Mouse (Mus musculus): ENCODE measurements around the gene Rbfox2. TPM values are rescaled to one million over a fixed set of nuclear protein-coding genes. Genes with fewer than 3 reads are reported as not detected.

The Rbfox2 gene
- polyA plus RNA-seq, 1 experiment from 2014 or later = 0.27 TPM

- Histone ChIP-seq H3K27ac (no peak overlapping the region), H3K36me3 (ENCODE audit: inconsistent target) (no peaks in the 10 kb centered on the region), H3K79me2 (ENCODE audit: inconsistent target) (no peaks in the 10 kb centered on the region), H3K4me3 (ENCODE audit: inconsistent target) (no peak overlapping the region)
- WGBS (ENCODE audit: missing documents) = 93% methylated on average over 3 of the region's 4 CpGs
These were observed 182.3 kb downstream of the Rbfox2 start for GRCm38 (mm10) chr15:77124372-77125117.

- WGBS (ENCODE audit: missing documents) = 90% methylated on average over 2 of the region's 2 CpGs
- Histone ChIP-seq H3K79me2 (ENCODE audit: inconsistent target) (no peaks in the 10 kb centered on the region), H3K4me3 (ENCODE audit: inconsistent target) (no peak overlapping the region), H3K36me3 (ENCODE audit: inconsistent target) (no peaks in the 10 kb centered on the region), H3K27ac (no peak overlapping the region)
These were observed 184.0 kb downstream of the Rbfox2 start for GRCm38 (mm10) chr15:77122824-77123223.

- 94% methylated on average over 6 of the region's 6 CpGs for WGBS (ENCODE audit: missing documents)
- H3K79me2 ChIP-seq (ENCODE audit: inconsistent target) = no peaks in the 10 kb centered on the region
- no peaks in the 10 kb centered on the region for H3K36me3 ChIP-seq (ENCODE audit: inconsistent target)
- no peak overlapping the region for H3K4me3 ChIP-seq (ENCODE audit: inconsistent target)
- H3K27ac ChIP-seq = no peak overlapping the region
These were observed 184.6 kb downstream of the Rbfox2 start for GRCm38 (mm10) chr15:77122208-77122607.

DNA sequence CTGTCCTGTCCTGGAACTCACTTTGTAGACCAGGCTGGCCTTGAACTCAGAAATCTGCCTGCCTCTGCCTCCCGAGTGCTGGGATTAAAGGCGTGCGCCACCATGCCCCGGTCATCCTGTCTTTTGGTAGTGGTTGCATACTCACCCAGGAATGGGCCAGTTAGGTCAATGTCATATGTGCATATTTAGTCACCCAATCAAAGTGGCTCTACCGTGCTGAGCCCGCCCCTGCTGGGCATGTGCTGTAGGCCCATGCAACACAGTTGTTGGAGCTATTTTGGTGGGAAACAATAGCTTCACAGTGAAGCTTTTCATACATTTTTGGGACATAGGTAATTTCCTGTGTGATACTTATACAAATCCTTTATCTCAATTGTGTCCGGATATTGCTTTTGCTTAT lies 187.1 kb downstream of the Rbfox2 start:
- Histone ChIP-seq H3K79me2 (ENCODE audit: inconsistent target) (no peaks in the 10 kb centered on the region), H3K4me3 (ENCODE audit: inconsistent target) (no peak overlapping the region), H3K27ac (no peak overlapping the region), H3K36me3 (ENCODE audit: inconsistent target) (no peaks in the 10 kb centered on the region)
- WGBS (ENCODE audit: missing documents) = 90% methylated on average over 7 of the region's 7 CpGs

GRCm38 (mm10) chr15:77117209-77117608 lies 189.6 kb downstream of the Rbfox2 start:
- WGBS (ENCODE audit: missing documents) = 81% methylated on average over 3 of the region's 3 CpGs
- Histone ChIP-seq H3K27ac (no peak overlapping the region), H3K79me2 (ENCODE audit: inconsistent target) (no peaks in the 10 kb centered on the region), H3K36me3 (ENCODE audit: inconsistent target) (no peaks in the 10 kb centered on the region), H3K4me3 (ENCODE audit: inconsistent target) (no peak overlapping the region)

- no peak overlapping the region for H3K27ac ChIP-seq
- no peak overlapping the region for H3K4me3 ChIP-seq (ENCODE audit: inconsistent target)
- H3K79me2 ChIP-seq (ENCODE audit: inconsistent target) = no peaks in the 10 kb centered on the region
- 96% methylated on average over 9 of the region's 9 CpGs for WGBS (ENCODE audit: missing documents)
- no peaks in the 10 kb centered on the region for H3K36me3 ChIP-seq (ENCODE audit: inconsistent target)
These were observed 190.6 kb downstream of the Rbfox2 start for GRCm38 (mm10) chr15:77116139-77116722.

DNA sequence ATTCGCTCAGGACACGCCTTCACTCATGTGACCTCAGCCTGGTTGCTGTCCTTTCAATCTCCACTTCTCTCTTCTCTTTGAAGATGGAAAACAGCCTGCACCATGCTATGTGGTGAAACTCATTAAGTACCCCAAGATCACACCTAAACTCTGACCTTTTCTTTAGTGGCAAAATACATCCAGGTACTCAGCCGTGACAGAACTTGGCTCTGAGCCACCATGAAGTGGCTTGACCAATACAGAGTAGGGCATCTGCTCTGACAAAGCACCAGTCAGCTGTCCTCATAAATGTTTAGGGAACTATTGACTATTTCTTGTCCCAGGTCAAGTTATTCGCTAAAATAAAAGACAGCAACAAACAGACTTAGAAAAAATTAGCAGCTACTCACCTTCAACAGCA lies 191.3 kb downstream of the Rbfox2 start:
- Histone ChIP-seq H3K4me3 (ENCODE audit: inconsistent target) (no peak overlapping the region), H3K27ac (no peak overlapping the region), H3K36me3 (ENCODE audit: inconsistent target) (no peaks in the 10 kb centered on the region), H3K79me2 (ENCODE audit: inconsistent target) (no peaks in the 10 kb centered on the region)
- WGBS (ENCODE audit: missing documents) = 88% methylated on average over 4 of the region's 4 CpGs

GRCm38 (mm10) chr15:77113591-77113990 lies 193.2 kb downstream of the Rbfox2 start:
- no peaks in the 10 kb centered on the region for H3K36me3 ChIP-seq (ENCODE audit: inconsistent target)
- WGBS (ENCODE audit: missing documents) = 91% methylated on average over 9 of the region's 9 CpGs
- no peaks in the 10 kb centered on the region for H3K79me2 ChIP-seq (ENCODE audit: inconsistent target)
- no peak overlapping the region for H3K27ac ChIP-seq
- H3K4me3 ChIP-seq (ENCODE audit: inconsistent target) = no peak overlapping the region

DNA sequence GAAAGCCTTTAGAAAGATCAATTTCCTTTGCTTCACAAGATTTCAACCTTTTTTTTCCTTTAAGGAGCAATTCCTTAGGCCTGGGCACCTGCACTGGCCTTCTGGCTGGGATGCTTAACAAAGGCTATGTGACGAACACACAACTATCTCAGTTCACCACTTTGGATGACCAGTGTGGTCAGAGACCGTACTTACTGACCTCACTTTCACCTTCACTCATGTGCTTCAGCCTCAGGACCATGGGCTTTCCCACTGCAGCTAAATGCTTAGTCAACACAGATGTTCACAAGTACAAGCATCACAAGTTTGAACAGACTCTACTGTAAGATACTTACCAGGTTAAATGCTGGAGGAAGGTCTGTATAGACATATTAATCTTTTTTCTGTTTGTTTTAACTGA lies 194.4 kb downstream of the Rbfox2 start:
- H3K79me2 ChIP-seq (ENCODE audit: inconsistent target) = no peaks in the 10 kb centered on the region
- H3K4me3 ChIP-seq (ENCODE audit: inconsistent target) = no peak overlapping the region
- H3K36me3 ChIP-seq (ENCODE audit: inconsistent target) = no peaks in the 10 kb centered on the region
- WGBS (ENCODE audit: missing documents) = 100% methylated on average over 2 of the region's 2 CpGs
- H3K27ac ChIP-seq = no peak overlapping the region

DNA sequence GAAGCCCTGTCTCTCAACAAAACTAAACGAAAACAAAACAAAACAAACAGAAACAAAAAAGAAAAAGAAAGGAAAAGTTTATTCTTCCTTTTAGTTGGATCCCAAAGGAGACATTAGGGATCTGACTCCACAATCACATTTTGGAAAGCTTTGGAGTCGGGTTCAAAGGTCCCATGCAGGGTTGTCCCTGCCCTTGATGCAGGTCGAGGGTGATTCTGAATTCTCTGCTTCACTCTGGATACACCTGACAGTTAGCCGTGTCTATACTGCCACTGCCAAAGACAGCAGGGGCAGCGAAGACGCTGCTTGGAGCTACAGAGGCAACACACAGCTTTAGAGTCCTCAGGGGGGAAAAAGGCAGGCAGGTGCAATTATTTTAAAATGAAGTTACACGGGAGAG lies 194.9 kb downstream of the Rbfox2 start:
- H3K36me3 ChIP-seq (ENCODE audit: inconsistent target) = no peaks in the 10 kb centered on the region
- no peak overlapping the region for H3K27ac ChIP-seq
- 90% methylated on average over 7 of the region's 7 CpGs for WGBS (ENCODE audit: missing documents)
- no peaks in the 10 kb centered on the region for H3K79me2 ChIP-seq (ENCODE audit: inconsistent target)
- no peak overlapping the region for H3K4me3 ChIP-seq (ENCODE audit: inconsistent target)

DNA sequence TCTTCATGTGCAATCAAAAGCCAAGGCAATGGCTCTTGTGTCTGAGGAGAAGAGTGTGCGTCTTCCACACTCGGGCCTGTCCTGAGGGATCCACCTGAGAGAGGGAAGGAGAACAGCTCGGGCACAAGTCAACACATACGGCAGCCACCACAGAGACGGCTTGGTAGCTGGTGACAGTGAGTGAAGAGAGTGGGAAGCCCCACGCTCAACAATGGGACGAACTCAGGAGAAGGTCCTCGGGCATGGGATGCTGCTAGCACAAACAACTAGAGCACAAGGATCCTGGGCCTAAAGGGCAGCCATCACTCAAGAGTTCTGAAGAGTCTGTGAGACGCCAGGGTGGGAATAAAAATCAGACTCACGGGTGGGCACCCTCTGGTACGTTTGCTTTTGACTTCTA lies 196.4 kb downstream of the Rbfox2 start:
- no peak overlapping the region for H3K4me3 ChIP-seq (ENCODE audit: inconsistent target)
- 91% methylated on average over 11 of the region's 11 CpGs for WGBS (ENCODE audit: missing documents)
- H3K27ac ChIP-seq = no peak overlapping the region
- H3K36me3 ChIP-seq (ENCODE audit: inconsistent target) = no peaks in the 10 kb centered on the region
- no peaks in the 10 kb centered on the region for H3K79me2 ChIP-seq (ENCODE audit: inconsistent target)

GRCm38 (mm10) chr15:77107169-77107908 lies 199.5 kb downstream of the Rbfox2 start:
- Histone ChIP-seq H3K4me3 (ENCODE audit: inconsistent target) (no peak overlapping the region), H3K27ac (no peak overlapping the region), H3K36me3 (ENCODE audit: inconsistent target) (no peaks in the 10 kb centered on the region), H3K79me2 (ENCODE audit: inconsistent target) (no peaks in the 10 kb centered on the region)
- 88% methylated on average over 10 of the region's 10 CpGs for WGBS (ENCODE audit: missing documents)

- H3K27ac ChIP-seq = no peak overlapping the region
- no peaks in the 10 kb centered on the region for H3K79me2 ChIP-seq (ENCODE audit: inconsistent target)
- no peaks in the 10 kb centered on the region for H3K36me3 ChIP-seq (ENCODE audit: inconsistent target)
- WGBS (ENCODE audit: missing documents) = 88% methylated on average over 10 of the region's 10 CpGs
- H3K4me3 ChIP-seq (ENCODE audit: inconsistent target) = no peak overlapping the region
These were observed 201.5 kb downstream of the Rbfox2 start for GRCm38 (mm10) chr15:77105273-77105672.

GRCm38 (mm10) chr15:77104349-77105158 lies 202.2 kb downstream of the Rbfox2 start:
- H3K36me3 ChIP-seq (ENCODE audit: inconsistent target) = no peaks in the 10 kb centered on the region
- WGBS (ENCODE audit: missing documents) = 89% methylated on average over 10 of the region's 10 CpGs
- no peaks in the 10 kb centered on the region for H3K79me2 ChIP-seq (ENCODE audit: inconsistent target)
- H3K4me3 ChIP-seq (ENCODE audit: inconsistent target) = no peak overlapping the region
- no peak overlapping the region for H3K27ac ChIP-seq

Data from macrophage (primary cell).